Mouse (Mus musculus) central nervous system, embryonic 14 days (tissue): ENCODE data around the gene Cplx3. TPM values are rescaled to one million over a fixed set of nuclear protein-coding genes. Genes with fewer than 3 reads are reported as not detected.

ENCODE experiments used
- polyA plus RNA-seq: library from polyadenylated mRNA; depleted of rRNA; stranded (reverse); fragments of >200 nt; gene quantifications from 2 replicates; pipeline ENCODE4 v1.2.3, GENCODE M21; 2012; rRNA removed

The Cplx3 gene
- 0.19 and 0.42 TPM in 2 replicates for polyA plus RNA-seq

GRCm38 (mm10) chr9:57606139-57606851 is at the start of gene Cplx3:
TSS of gene Cplx3 (minus strand) at chr9:57606281.

GRCm38 (mm10) chr9:57653283-57653682 is 47.2 kb upstream of the Cplx3 start, which contains the start of gene Csk:
TSS of gene Csk (minus strand) at chr9:57653631.

DNA sequence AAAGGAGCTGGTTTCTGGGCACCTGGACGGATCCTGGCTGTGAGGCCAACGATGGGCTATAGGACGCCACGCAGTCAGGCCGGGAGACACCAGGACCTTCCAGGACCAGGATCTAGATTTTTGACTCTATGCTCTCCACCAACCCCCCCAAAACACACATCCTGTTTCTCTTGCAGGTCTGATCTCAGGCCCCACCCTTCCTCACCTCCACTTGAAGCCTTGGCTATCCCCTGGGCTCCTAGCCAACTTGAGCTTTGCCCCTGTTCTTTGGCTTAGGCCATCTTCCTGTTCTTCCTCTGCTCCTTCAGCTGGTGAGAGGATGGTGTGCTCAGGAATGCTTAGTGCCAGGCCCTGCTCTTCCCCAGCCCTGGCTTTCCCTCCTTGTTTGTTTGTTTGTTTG is 14.6 kb upstream of the Cplx3 start, which contains the start of gene Lman1l:
Gene Lman1l (minus strand): TSS at position 101 of the 400 bp plus-strand sequence.

DNA sequence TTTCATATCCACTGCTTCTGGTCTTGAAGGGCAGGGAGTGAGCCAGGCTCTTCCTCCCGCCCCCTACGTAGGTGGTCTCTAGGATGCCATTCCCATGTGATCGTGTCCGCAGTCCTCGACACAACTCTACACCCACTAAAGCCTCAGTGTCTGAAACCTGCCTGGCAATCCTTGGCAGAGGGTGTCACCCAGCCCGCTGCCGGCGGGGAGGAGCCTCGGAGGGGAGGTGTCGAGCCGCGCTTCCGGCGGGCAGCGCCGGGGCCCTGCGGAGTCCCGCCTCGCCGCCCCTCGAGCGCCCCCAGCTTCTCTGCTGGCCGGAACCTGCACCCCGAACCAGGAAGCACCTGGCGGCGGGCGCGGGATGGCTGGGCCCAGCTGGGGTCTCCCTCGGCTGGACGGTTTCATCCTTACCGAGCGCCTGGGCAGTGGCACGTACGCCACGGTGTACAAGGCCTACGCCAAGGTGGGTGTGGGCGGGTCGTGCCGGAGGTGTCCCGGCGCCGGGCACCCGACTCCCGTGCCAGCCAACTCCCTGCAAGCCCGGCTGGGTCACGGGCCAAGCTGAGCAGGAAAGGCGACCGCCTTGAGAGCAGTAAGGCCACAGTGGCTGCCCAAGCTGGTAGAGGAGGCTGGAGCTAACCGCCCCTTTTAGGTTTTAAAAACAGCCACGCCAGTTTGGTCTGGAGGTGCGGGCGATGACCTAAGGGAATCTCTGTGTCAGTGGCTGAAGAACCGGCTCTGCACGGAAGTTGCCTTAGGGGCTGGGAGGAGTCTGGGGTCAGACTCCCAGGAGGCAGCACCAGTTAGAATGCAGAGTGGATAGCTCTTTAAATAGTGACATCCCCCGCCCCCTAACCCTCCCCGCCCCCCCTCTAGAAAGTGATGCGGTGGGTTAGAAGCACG is 16.6 kb downstream of the Cplx3 start, which contains the start of gene Ulk3:
Gene Ulk3 (plus strand): TSS at position 229 of the 903 bp plus-strand sequence.

DNA sequence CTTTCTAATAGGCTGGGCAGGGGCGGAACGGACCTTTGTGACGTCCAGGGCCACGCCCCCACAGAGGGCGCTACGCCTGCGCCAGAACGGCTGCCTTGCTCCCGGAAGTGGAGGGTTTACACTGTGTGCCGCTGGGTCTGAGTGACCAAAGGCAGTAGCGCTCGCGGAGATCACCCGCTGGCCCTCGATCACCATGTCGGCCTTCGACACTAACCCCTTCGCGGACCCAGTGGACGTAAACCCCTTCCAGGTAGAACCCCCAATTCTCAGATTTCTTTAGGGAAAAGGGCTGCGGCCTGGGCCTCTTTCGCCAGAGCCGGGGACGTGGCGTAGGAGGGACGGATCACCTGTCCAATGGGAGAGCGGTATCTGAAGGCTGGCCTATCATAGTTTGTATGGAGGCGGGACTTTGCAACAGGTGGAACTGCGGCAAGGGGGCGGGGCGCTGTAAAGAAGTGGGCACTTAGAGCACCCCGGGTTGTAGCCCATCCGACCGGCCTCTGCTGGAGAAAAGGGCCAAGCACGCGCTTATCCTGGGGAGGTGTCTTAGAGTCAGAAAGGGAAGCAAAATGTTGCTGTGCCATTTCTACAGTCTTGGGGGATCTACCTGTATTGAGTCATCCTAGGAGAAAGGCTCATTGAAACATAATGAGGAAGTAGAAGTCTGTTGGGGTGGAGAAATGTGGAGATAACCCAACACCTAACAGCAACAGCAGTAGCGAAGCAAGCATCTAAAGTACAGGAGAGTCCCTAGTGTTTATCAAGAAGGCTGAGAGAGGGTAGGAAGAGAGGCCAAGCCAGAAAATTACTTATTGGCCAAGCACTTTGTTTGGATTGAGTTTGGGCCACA is 45.0 kb downstream of the Cplx3 start, which contains the start of gene Scamp2:
Gene Scamp2 (plus strand): TSS at position 83 of the 850 bp plus-strand sequence.

GRCm38 (mm10) chr9:57552139-57552887 is 53.8 kb downstream of the Cplx3 start, which contains the start of gene Mpi:
TSS of gene Mpi (minus strand) at chr9:57552763.

Other genes starting within 250 kb of the Cplx3 start
- 17.6 and 19.2 TPM in 2 replicates for gene Ppcdc, start 166.2 kb downstream of the Cplx3 start, polyA plus RNA-seq
- 158 and 168 TPM in 2 replicates for gene Scamp5, start 138.2 kb downstream of the Cplx3 start, polyA plus RNA-seq
- gene Rpp25, start 102.3 kb downstream of the Cplx3 start, polyA plus RNA-seq = 8.9 and 9.9 TPM in 2 replicates
- gene Cox5a, start 85.0 kb downstream of the Cplx3 start, polyA plus RNA-seq = 281 and 304 TPM in 2 replicates
- gene Fam219b, start 68.8 kb downstream of the Cplx3 start, polyA plus RNA-seq = 14.1 and 15.3 TPM in 2 replicates
- gene Mpi, start 53.5 kb downstream of the Cplx3 start, polyA plus RNA-seq = 73.2 and 77.8 TPM in 2 replicates
- 64.7 and 67.9 TPM in 2 replicates for gene Scamp2, start 45.3 kb downstream of the Cplx3 start, polyA plus RNA-seq
- 34.6 and 42.8 TPM in 2 replicates for gene Ulk3, start 16.8 kb downstream of the Cplx3 start, polyA plus RNA-seq
- gene Lman1l, start 14.5 kb upstream of the Cplx3 start, polyA plus RNA-seq = 0.05 TPM in 1 of 2 replicates, not detected in the other
- 114 and 117 TPM in 2 replicates for gene Csk, start 47.4 kb upstream of the Cplx3 start, polyA plus RNA-seq
- not detected in 2 replicates for gene Cyp1a2, start 77.4 kb upstream of the Cplx3 start, polyA plus RNA-seq
- gene Cyp1a1, start 81.6 kb upstream of the Cplx3 start, polyA plus RNA-seq = 0.05 and 0.06 TPM in 2 replicates
- gene Edc3, start 102.3 kb upstream of the Cplx3 start, polyA plus RNA-seq = 19.5 and 21.2 TPM in 2 replicates
- 170 and 196 TPM in 2 replicates for gene Clk3, start 159.6 kb upstream of the Cplx3 start, polyA plus RNA-seq
- gene Arid3b, start 230.5 kb upstream of the Cplx3 start, polyA plus RNA-seq = 13.3 and 14.3 TPM in 2 replicates